Mouse (Mus musculus): ENCODE results near the gene 4931422A03Rik. TPM values are rescaled to one million over a fixed set of nuclear protein-coding genes. Genes with fewer than 3 reads are reported as not detected.

Gene 4931422A03Rik
- polyA plus RNA-seq, 1 experiment, result not detected

DNA sequence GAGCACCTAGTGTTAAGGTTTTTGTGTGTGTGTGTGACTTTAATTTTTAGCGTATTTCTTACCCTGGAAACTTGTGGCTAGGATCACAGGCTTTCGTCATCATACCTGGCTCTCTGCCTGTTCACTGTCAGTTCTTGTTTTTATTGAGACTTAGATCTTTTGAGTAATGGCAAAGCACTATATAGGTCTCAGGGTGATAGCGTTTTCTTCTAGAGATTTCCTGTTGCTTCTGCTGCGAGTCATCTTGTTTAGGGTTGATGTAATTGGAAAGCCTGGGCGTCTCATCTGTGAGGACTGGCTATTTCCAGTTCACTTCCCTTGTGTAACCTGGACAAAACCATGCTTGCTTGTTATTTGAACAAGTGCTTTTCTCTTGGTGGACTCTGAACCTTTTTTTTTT is 13.5 kb upstream of the 4931422A03Rik start:
- H3K27ac ChIP-seq (ENCODE audit: control insufficient read depth, insufficient read depth, low read length), result no peak overlapping the region
- no peaks in the 10 kb centered on the region for H3K27me3 ChIP-seq (ENCODE audit: control insufficient read depth, insufficient read depth, low read length)
- H3K36me3 ChIP-seq (ENCODE audit: control insufficient read depth, insufficient read depth, low read length), result peaks cover 60% of the 10 kb centered on the region
- no peak overlapping the region for H3K4me3 ChIP-seq (ENCODE audit: control insufficient read depth, insufficient read depth, low read length)
- TF ChIP-seq CTCF (IDR thresholded peaks at IDR 0.05; ENCODE audit: borderline replicate concordance, control insufficient read depth, extremely low read depth, insufficient read depth, low read length, poor library complexity) (no peak), POLR2A (IDR thresholded peaks at IDR 0.05; ENCODE audit: control insufficient read depth, extremely low read depth, insufficient read depth, low read length, poor library complexity) (no peak)
- H3K4me1 ChIP-seq (replicated peaks; ENCODE audit: control insufficient read depth, insufficient read depth, low read length), result no peaks in the 10 kb centered on the region
- no peak for DNase-seq
- WGBS, result 86% methylated on average over 5 of the region's 5 CpGs

DNA sequence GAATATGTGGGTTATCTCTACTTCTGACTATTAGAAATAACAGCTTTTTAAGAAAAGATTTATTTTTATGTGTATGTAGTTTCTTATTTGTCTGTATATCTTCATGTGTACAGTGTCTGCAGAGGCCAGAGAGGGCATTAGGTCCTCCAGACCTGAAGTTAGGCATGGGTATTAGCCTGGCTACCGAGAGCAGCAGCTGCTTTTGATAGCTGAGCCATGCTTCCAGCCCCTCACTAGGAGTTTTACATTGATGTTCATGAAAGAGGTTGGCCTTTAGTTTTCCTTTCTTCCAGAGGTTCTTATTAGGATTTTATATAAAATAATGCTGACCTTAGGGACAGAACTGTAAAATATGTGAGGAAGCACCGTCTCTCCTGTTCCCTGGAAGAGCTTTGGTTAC is 10.1 kb upstream of the 4931422A03Rik start:
- no peaks in the 10 kb centered on the region for H3K27me3 ChIP-seq (ENCODE audit: control insufficient read depth, insufficient read depth, low read length)
- peaks cover 63% of the 10 kb centered on the region for H3K36me3 ChIP-seq (ENCODE audit: control insufficient read depth, insufficient read depth, low read length)
- WGBS, result 94% methylated on average over 2 of the region's 2 CpGs
- H3K4me3 ChIP-seq (ENCODE audit: control insufficient read depth, insufficient read depth, low read length), result no peak overlapping the region
- H3K4me1 ChIP-seq (replicated peaks; ENCODE audit: control insufficient read depth, insufficient read depth, low read length), result no peaks in the 10 kb centered on the region
- no peak for DNase-seq
- no peak for TF ChIP-seq CTCF (IDR thresholded peaks at IDR 0.05; ENCODE audit: borderline replicate concordance, control insufficient read depth, extremely low read depth, insufficient read depth, low read length, poor library complexity)
- TF ChIP-seq POLR2A (IDR thresholded peaks at IDR 0.05; ENCODE audit: control insufficient read depth, extremely low read depth, insufficient read depth, low read length, poor library complexity), result no peak
- H3K27ac ChIP-seq (ENCODE audit: control insufficient read depth, insufficient read depth, low read length), result no peak overlapping the region

DNA sequence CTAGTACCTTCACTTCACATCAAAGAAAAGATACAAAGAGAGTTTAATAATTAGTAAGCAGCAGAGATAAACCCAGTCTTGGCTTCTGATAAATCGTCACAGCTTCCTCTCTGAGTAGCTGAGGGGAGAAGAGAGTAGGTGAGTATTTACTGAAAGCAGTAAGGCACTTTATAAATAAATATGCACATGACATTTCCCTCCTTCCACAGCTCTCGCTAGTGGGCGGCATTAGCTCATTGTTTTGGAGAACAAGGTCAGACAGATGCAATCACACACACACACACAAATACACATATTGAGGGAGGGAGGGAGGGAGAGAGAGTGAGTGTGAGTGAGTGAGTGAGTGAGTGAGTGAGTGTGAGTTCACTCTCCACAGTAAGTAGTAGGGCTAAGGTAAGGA is 8.2 kb upstream of the 4931422A03Rik start:
- 96% methylated on average over 3 of the region's 3 CpGs for WGBS
- peaks cover 65% of the 10 kb centered on the region for H3K36me3 ChIP-seq (ENCODE audit: control insufficient read depth, insufficient read depth, low read length)
- no peak for DNase-seq
- TF ChIP-seq CTCF (IDR thresholded peaks at IDR 0.05; ENCODE audit: borderline replicate concordance, control insufficient read depth, extremely low read depth, insufficient read depth, low read length, poor library complexity) (no peak), POLR2A (IDR thresholded peaks at IDR 0.05; ENCODE audit: control insufficient read depth, extremely low read depth, insufficient read depth, low read length, poor library complexity) (no peak)
- no peak overlapping the region for H3K4me3 ChIP-seq (ENCODE audit: control insufficient read depth, insufficient read depth, low read length)
- H3K27me3 ChIP-seq (ENCODE audit: control insufficient read depth, insufficient read depth, low read length), result no peaks in the 10 kb centered on the region
- no peaks in the 10 kb centered on the region for H3K4me1 ChIP-seq (replicated peaks; ENCODE audit: control insufficient read depth, insufficient read depth, low read length)
- no peak overlapping the region for H3K27ac ChIP-seq (ENCODE audit: control insufficient read depth, insufficient read depth, low read length)

DNA sequence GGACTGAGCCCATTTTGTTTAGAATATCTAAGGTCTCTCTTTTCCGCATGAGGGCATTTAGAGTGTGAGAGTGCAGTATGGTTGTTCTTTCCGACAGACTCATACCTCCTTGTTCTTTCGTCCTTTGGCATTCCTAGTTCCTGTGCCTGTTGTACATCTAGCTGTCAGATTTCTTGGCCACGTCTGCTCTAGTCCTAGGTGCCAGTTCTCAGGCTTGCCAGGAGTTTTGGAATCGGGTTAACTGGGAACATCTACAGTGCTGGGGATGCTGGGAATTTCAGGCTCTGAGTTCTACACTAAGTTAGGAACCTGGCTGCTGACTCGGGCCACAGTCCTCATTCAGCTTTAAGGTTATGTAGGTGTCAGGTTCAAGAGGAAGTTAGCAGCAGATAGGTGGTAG is 7.4 kb upstream of the 4931422A03Rik start:
- no peaks in the 10 kb centered on the region for H3K27me3 ChIP-seq (ENCODE audit: control insufficient read depth, insufficient read depth, low read length)
- WGBS, result 96% methylated on average over 6 of the region's 6 CpGs
- peaks cover 63% of the 10 kb centered on the region for H3K36me3 ChIP-seq (ENCODE audit: control insufficient read depth, insufficient read depth, low read length)
- no peak overlapping the region for H3K4me3 ChIP-seq (ENCODE audit: control insufficient read depth, insufficient read depth, low read length)
- H3K27ac ChIP-seq (ENCODE audit: control insufficient read depth, insufficient read depth, low read length), result no peak overlapping the region
- DNase-seq, result no peak
- TF ChIP-seq POLR2A (IDR thresholded peaks at IDR 0.05; ENCODE audit: control insufficient read depth, extremely low read depth, insufficient read depth, low read length, poor library complexity) (no peak), CTCF (IDR thresholded peaks at IDR 0.05; ENCODE audit: borderline replicate concordance, control insufficient read depth, extremely low read depth, insufficient read depth, low read length, poor library complexity) (no peak)
- no peaks in the 10 kb centered on the region for H3K4me1 ChIP-seq (replicated peaks; ENCODE audit: control insufficient read depth, insufficient read depth, low read length)

DNA sequence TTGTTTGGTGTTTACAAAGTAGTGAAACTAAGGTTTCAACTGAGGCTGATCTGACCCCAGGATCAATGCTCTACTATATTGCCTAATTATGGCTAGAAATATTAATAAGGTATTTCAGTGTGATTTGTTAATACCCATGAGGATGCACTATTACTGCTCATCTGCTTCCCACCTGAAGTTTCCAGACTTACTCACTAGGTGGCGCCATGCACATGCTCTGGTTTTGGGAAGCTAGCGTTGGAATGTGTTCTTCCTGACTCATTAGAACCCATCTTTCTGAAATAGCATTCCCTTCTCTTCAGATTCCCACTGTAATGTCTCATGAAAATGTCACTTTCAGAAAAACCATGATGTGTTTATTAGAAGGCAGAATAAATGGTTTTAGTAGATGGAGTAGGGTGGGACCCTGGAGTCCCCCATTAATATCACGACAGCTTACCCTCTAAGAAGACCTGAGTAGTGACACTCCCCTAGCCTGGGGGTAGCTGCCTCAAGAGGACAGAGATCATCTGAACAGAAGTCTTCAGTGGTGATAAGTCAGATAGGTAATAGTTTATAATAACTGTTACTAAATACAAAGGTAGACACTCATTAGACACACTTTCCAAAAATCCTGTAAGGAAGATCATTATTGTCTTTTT is 6.8 kb upstream of the 4931422A03Rik start:
- H3K27me3 ChIP-seq (ENCODE audit: control insufficient read depth, insufficient read depth, low read length), result no peaks in the 10 kb centered on the region
- TF ChIP-seq POLR2A (IDR thresholded peaks at IDR 0.05; ENCODE audit: control insufficient read depth, extremely low read depth, insufficient read depth, low read length, poor library complexity) (no peak), CTCF (IDR thresholded peaks at IDR 0.05; ENCODE audit: borderline replicate concordance, control insufficient read depth, extremely low read depth, insufficient read depth, low read length, poor library complexity) (no peak)
- WGBS, result 41% methylated on average over 3 of the region's 3 CpGs
- H3K4me3 ChIP-seq (ENCODE audit: control insufficient read depth, insufficient read depth, low read length), result no peak overlapping the region
- no peak overlapping the region for H3K27ac ChIP-seq (ENCODE audit: control insufficient read depth, insufficient read depth, low read length)
- peaks cover 56% of the 10 kb centered on the region for H3K36me3 ChIP-seq (ENCODE audit: control insufficient read depth, insufficient read depth, low read length)
- no peaks in the 10 kb centered on the region for H3K4me1 ChIP-seq (replicated peaks; ENCODE audit: control insufficient read depth, insufficient read depth, low read length)
- DNase-seq, result peak; percentile 51

DNA sequence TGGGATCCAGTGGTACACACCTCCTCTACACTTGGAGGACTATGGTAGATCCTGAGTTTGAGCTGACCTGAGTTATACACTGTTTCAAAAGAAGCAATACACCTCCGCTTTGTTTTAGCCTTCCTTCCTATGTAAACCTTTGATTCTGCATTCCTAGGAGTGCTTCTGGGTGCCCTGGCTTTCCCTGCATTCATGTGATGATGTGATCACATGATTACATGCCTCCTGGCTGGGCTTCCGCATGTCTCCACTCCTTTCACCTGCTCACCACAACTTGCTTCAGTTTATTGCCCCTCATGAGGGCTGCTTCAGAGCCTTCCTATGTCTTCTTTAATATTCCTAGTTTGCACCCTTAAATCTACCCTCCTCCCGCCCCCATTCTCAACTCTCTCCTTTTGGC is 3.9 kb upstream of the 4931422A03Rik start:
- H3K4me3 ChIP-seq (ENCODE audit: control insufficient read depth, insufficient read depth, low read length), result no peak overlapping the region
- H3K36me3 ChIP-seq (ENCODE audit: control insufficient read depth, insufficient read depth, low read length), result peaks cover 35% of the 10 kb centered on the region
- no peaks in the 10 kb centered on the region for H3K27me3 ChIP-seq (ENCODE audit: control insufficient read depth, insufficient read depth, low read length)
- no peak for DNase-seq
- 96% methylated on average over 3 of the region's 3 CpGs for WGBS
- no peak for TF ChIP-seq POLR2A (IDR thresholded peaks at IDR 0.05; ENCODE audit: control insufficient read depth, extremely low read depth, insufficient read depth, low read length, poor library complexity)
- no peak overlapping the region for H3K27ac ChIP-seq (ENCODE audit: control insufficient read depth, insufficient read depth, low read length)
- H3K4me1 ChIP-seq (replicated peaks; ENCODE audit: control insufficient read depth, insufficient read depth, low read length), result peaks cover 3% of the 10 kb centered on the region

DNA sequence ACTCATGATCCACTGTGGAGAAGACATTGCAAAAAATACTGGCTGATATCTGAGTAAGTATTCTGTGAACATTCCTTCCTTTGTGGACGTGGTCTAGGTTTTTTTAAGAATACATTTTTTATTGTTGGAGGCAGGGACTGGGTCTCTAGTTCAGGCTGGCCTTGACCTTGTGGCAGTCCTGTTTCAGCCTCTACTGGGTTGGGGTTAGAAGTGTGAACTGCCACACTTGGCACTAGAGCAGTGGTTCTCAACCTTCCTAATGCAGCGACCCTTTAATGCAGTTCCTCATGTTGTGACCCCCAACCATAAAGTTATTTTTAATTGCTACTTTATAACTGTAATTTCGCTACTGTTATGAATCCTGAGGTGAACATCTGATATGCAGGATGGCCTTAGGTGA is 2.2 kb upstream of the 4931422A03Rik start:
- peaks cover 3% of the 10 kb centered on the region for H3K4me1 ChIP-seq (replicated peaks; ENCODE audit: control insufficient read depth, insufficient read depth, low read length)
- TF ChIP-seq POLR2A (IDR thresholded peaks at IDR 0.05; ENCODE audit: control insufficient read depth, extremely low read depth, insufficient read depth, low read length, poor library complexity) (no peak), CTCF (IDR thresholded peaks at IDR 0.05; ENCODE audit: borderline replicate concordance, control insufficient read depth, extremely low read depth, insufficient read depth, low read length, poor library complexity) (no peak)
- DNase-seq, result no peak
- WGBS, result 89% methylated on average over 3 of the region's 3 CpGs
- H3K27me3 ChIP-seq (ENCODE audit: control insufficient read depth, insufficient read depth, low read length), result no peaks in the 10 kb centered on the region
- peaks cover 22% of the 10 kb centered on the region for H3K36me3 ChIP-seq (ENCODE audit: control insufficient read depth, insufficient read depth, low read length)
- H3K27ac ChIP-seq (ENCODE audit: control insufficient read depth, insufficient read depth, low read length), result no peak overlapping the region
- H3K4me3 ChIP-seq (ENCODE audit: control insufficient read depth, insufficient read depth, low read length), result no peak overlapping the region
